Mouse (Mus musculus) cerebellum, adult 11-12 months (tissue): Measurements from ENCODE around the gene Mon1a.

Source experiments
- DNase-seq: peaks from one replicate; pipeline ENCODE4 v3.0.0; 2022

Mon1a gene

GRCm38 (mm10) chr9:107887804-107888266, at the start of gene Mon1a:
Gene Mon1a (plus strand): TSS chr9:107888151.
- peak; percentile 94 for DNase-seq

- no peak for DNase-seq
These were observed 49.1 kb upstream of the Mon1a start for GRCm38 (mm10) chr9:107838869-107839268.

GRCm38 (mm10) chr9:107842709-107843108, 45.2 kb upstream of the Mon1a start:
- no peak for DNase-seq

- no peak for DNase-seq
These were observed 39.0 kb upstream of the Mon1a start for GRCm38 (mm10) chr9:107848922-107849321.

- no peak for DNase-seq
These were observed 29.6 kb upstream of the Mon1a start for GRCm38 (mm10) chr9:107858343-107858742.

- no peak for DNase-seq
These were observed 23.5 kb upstream of the Mon1a start for GRCm38 (mm10) chr9:107864493-107864892.

- no peak for DNase-seq
These were observed 21.9 kb upstream of the Mon1a start for GRCm38 (mm10) chr9:107866081-107866480.

GRCm38 (mm10) chr9:107872350-107873098, 15.4 kb upstream of the Mon1a start:
- peak; percentile 95 for DNase-seq

- no peak for DNase-seq
These were observed 14.8 kb upstream of the Mon1a start, which contains the start of gene Rbm6 for GRCm38 (mm10) chr9:107873137-107873536. Gene Rbm6 (minus strand): TSS chr9:107873237.

- no peak for DNase-seq
These were observed 7.5 kb upstream of the Mon1a start for GRCm38 (mm10) chr9:107880411-107880810.

- no peak for DNase-seq
These were observed 408 bp downstream of the Mon1a start for GRCm38 (mm10) chr9:107888267-107888850.

- no peak for DNase-seq
These were observed 2.3 kb downstream of the Mon1a start for GRCm38 (mm10) chr9:107890260-107890659.

GRCm38 (mm10) chr9:107891023-107891422, 3.1 kb downstream of the Mon1a start:
- DNase-seq, result no peak

- DNase-seq, result no peak
These were observed 10.6 kb downstream of the Mon1a start for GRCm38 (mm10) chr9:107898563-107898962.

GRCm38 (mm10) chr9:107899855-107900254, 11.9 kb downstream of the Mon1a start:
- DNase-seq, result no peak

GRCm38 (mm10) chr9:107900840-107901626, 13.1 kb downstream of the Mon1a start:
- peak; percentile 94 for DNase-seq

- no peak for DNase-seq
These were observed 13.6 kb downstream of the Mon1a start for GRCm38 (mm10) chr9:107901627-107901914.

GRCm38 (mm10) chr9:107904726-107905125, 16.8 kb downstream of the Mon1a start:
- peak; percentile 80 for DNase-seq

- DNase-seq, result no peak
These were observed 18.5 kb downstream of the Mon1a start, which contains the start of gene Mst1r for GRCm38 (mm10) chr9:107906252-107906966. Gene Mst1r (plus strand): TSS chr9:107906873.

- no peak for DNase-seq
These were observed 19.2 kb downstream of the Mon1a start for GRCm38 (mm10) chr9:107906967-107907800.

GRCm38 (mm10) chr9:107907801-107908120, 19.8 kb downstream of the Mon1a start:
- DNase-seq, result no peak
